Mouse (Mus musculus): ENCODE measurements around the gene Tmem131.

DNA sequence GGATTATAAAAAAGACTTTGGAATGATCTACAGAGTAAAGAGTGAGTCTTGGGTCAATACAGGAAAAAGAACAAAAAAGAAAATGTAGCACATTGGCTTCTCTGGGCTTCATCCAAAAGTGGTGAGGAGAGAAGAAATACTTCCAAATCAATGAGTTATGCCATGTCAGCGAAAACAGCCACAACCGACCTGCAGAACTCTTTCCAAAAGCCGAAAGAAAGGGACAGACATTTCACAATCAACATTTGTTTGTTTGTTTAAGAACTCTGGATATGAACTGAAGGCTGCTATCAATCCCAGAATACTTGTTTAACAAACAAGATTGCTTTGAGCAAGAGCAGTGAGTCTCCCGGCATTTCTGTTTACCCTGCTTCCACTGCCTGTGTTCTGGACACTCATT lies 33.3 kb upstream of the Tmem131 start:
- no peak for TF ChIP-seq GATA1 (IDR thresholded peaks at IDR 0.05; ENCODE audit: borderline replicate concordance, low read length)
- no peak for TF ChIP-seq CTCF (IDR thresholded peaks at IDR 0.05; ENCODE audit: low read depth, low read length)
- TF ChIP-seq TAL1 (conservative IDR thresholded peaks at IDR 0.05; ENCODE audit: low read depth, low read length) = no peak
- no peak for TF ChIP-seq POLR2AphosphoS5 (IDR thresholded peaks at IDR 0.05; ENCODE audit: insufficient replicate concordance, low read depth, low read length)

Data from G1E (cell line).